ENCODE assay signal across 13 mouse cellular contexts in genomic region chr6:93041041-93041440, GRCm38 (mm10).
"Had no signal": no experiment of that assay in that cellular context is flagged by ENCODE, and none has a peak within 500 bp of the region (broad histone marks: within the 10 kb centered on the region; RNA-seq: fewer than 3 reads in every experiment).

No protein-coding gene starts in this region.

- H3K27me3 ChIP-seq: limb, embryonic 12.5 days; liver, embryonic 13.5 days; midbrain, embryonic 15.5 days; neural tube, embryonic 12.5 days had no signal

- H3K9ac ChIP-seq: limb, embryonic 12.5 days; liver, embryonic 13.5 days; liver, postnatal 0 days; midbrain, embryonic 15.5 days; neural tube, embryonic 12.5 days had no signal

- H3K27ac ChIP-seq: kidney, postnatal 0 days; limb, embryonic 12.5 days; liver, embryonic 13.5 days; midbrain, embryonic 15.5 days; neural tube, embryonic 12.5 days; stomach, postnatal 0 days had no signal

- H3K36me3 ChIP-seq: limb, embryonic 12.5 days; liver, embryonic 13.5 days; midbrain, embryonic 15.5 days; neural tube, embryonic 12.5 days had no signal

- H3K4me1 ChIP-seq: limb, embryonic 12.5 days; liver, embryonic 13.5 days; midbrain, embryonic 15.5 days; neural tube, embryonic 12.5 days had no signal

- DNase-seq: kidney, adult 11 months; kidney, adult 9 months; kidney, postnatal 36 days; liver; liver, embryonic 13.5 days; liver, postnatal 0 days; lung, postnatal 10 days; thymus, postnatal 14 days had no signal

- H3K4me3 ChIP-seq: limb, embryonic 12.5 days; liver, embryonic 13.5 days; midbrain, embryonic 15.5 days; neural tube, embryonic 12.5 days had no signal

- H3K4me2 ChIP-seq: limb, embryonic 12.5 days; liver, embryonic 13.5 days; midbrain, embryonic 15.5 days; neural tube, embryonic 12.5 days had no signal

- ATAC-seq: liver, postnatal 0 days; midbrain, embryonic 15.5 days had no signal

- H3K9me3 ChIP-seq: liver, embryonic 13.5 days; neural tube, embryonic 12.5 days had no signal
